Mouse (Mus musculus) forebrain, embryonic 14.5 days (tissue): ENCODE results near the gene Oasl2. TPM values are rescaled to one million over a fixed set of nuclear protein-coding genes. Genes with fewer than 3 reads are reported as not detected.
A peak's percentile ranks its signal among the peaks of the same experiment; 100 is the strongest.
"Not testable (repeated sequence)": the region's sequence is repeated elsewhere in the genome, so short reads cannot be mapped to it uniquely, and the experiment has no call there.

Experiments
- ATAC-seq: fragments of 200-750 bp; cut with Nextera tagmentation; 2 replicates; pipeline ENCODE4 v1.8.0; 2017; ENCODE audit warnings: mild to moderate bottlenecking, moderate library complexity
- DNase-seq: peaks from one replicate; pipeline ENCODE4 v3.0.0-alpha.2; 2015; ENCODE audit warnings: low spot score
- H3K27ac ChIP-seq: fragments of 300-500 bp; sonication (generic); 2 replicates; pipeline ENCODE4 v1.5.1; 2014; ENCODE audit warnings: low read depth, mild to moderate bottlenecking, control low read depth, low read length, moderate library complexity
- H3K27me3 ChIP-seq: fragments of 300-500 bp; sonication (generic); replicated peaks from 2 replicates; pipeline ENCODE4 v1.6.1; 2014; ENCODE audit warnings: low read length, control low read depth, mixed read lengths; ENCODE audit not compliant: control insufficient read depth, insufficient read depth
- H3K36me3 ChIP-seq: fragments of 300-500 bp; sonication (generic); 2 replicates; pipeline ENCODE4 v1.6.1; 2014; ENCODE audit warnings: low read length, control low read depth; ENCODE audit not compliant: control insufficient read depth, insufficient read depth
- H3K4me1 ChIP-seq: fragments of 300-500 bp; sonication (generic); 2 replicates; pipeline ENCODE4 v1.6.1; 2014; ENCODE audit warnings: antibody characterized with exemption, low read length, control low read depth; ENCODE audit not compliant: control insufficient read depth, insufficient read depth
- H3K4me2 ChIP-seq: fragments of 300-500 bp; sonication (generic); 2 replicates; pipeline ENCODE4 v1.6.1; 2014; ENCODE audit warnings: mild to moderate bottlenecking, control low read depth, low read length
- H3K4me3 ChIP-seq: fragments of 300-500 bp; sonication (generic); 2 replicates; pipeline ENCODE4 v1.5.1; 2014; ENCODE audit warnings: low read depth, low read length, control low read depth
- H3K9ac ChIP-seq: fragments of 300-500 bp; sonication (generic); 2 replicates; pipeline ENCODE4 v1.6.1; 2014; ENCODE audit warnings: mild to moderate bottlenecking, low read length, control low read depth, moderate library complexity
- H3K9me3 ChIP-seq: fragments of 300-500 bp; sonication (generic); replicated peaks from 2 replicates; pipeline ENCODE4 v1.6.1; 2016; ENCODE audit warnings: low read length, control low read depth, mixed read lengths; ENCODE audit not compliant: control insufficient read depth
- WGBS: fragments of 180-500 bp; shearing (Covaris S2); extraction: QIAGEN DNeasy Blood & Tissue Kit; methylation state at CpG from one replicate; pipeline ENCODE4 v1.1.7; 2014; 5-methylcytosine and 5-hydroxymethylcytosine counted together
- polyA plus RNA-seq: library from polyadenylated mRNA; unstranded; fragments of >200 nt; fragmentation: Nextera tagmentation; extraction: Ambion mirVana; gene quantifications from 2 replicates; pipeline ENCODE4 v1.2.1, GENCODE M21; 2014

The Oasl2 gene
- polyA plus RNA-seq, 1 experiment from 2014 or later, result 2.3 TPM

GRCm38 (mm10) chr5:114902413-114902812 is 5.7 kb downstream of the Oasl2 start:
- no peak overlapping the region for H3K27ac ChIP-seq
- WGBS, result 23% methylated on average over 1 of the region's 1 CpGs
- H3K4me1 ChIP-seq, result no peaks in the 10 kb centered on the region
- ATAC-seq, result no peak
- peak; percentile 47 for DNase-seq
- no peak overlapping the region for H3K4me3 ChIP-seq
- no peaks in the 10 kb centered on the region for H3K36me3 ChIP-seq
- H3K9ac ChIP-seq, result no peak overlapping the region
- H3K27me3 ChIP-seq, result no peaks in the 10 kb centered on the region
- H3K4me2 ChIP-seq, result no peak overlapping the region
- H3K9me3 ChIP-seq, result no peaks in the 10 kb centered on the region

- Histone ChIP-seq H3K27ac (no peak overlapping the region), H3K27me3 (no peaks in the 10 kb centered on the region), H3K36me3 (no peaks in the 10 kb centered on the region), H3K9ac (no peak overlapping the region), H3K4me2 (no peak overlapping the region), H3K4me1 (no peaks in the 10 kb centered on the region), H3K9me3 (no peaks in the 10 kb centered on the region), H3K4me3 (no peak overlapping the region)
- ATAC-seq, result no peak
- 51% methylated on average over 13 of the region's 13 CpGs for WGBS
- DNase-seq, result no peak
Observed at GRCm38 (mm10) chr5:114908598-114909305, 12.0 kb downstream of the Oasl2 start.

- no peaks in the 10 kb centered on the region for H3K36me3 ChIP-seq
- H3K9ac ChIP-seq, result no peak overlapping the region
- no peaks in the 10 kb centered on the region for H3K9me3 ChIP-seq
- no peak overlapping the region for H3K4me3 ChIP-seq
- DNase-seq, result no peak
- no peaks in the 10 kb centered on the region for H3K27me3 ChIP-seq
- H3K4me2 ChIP-seq, result no peak overlapping the region
- H3K4me1 ChIP-seq, result no peaks in the 10 kb centered on the region
- ATAC-seq, result no peak
- WGBS, result 68% methylated on average over 4 of the region's 4 CpGs
- H3K27ac ChIP-seq, result no peak overlapping the region
Observed at GRCm38 (mm10) chr5:114913686-114914085, 16.9 kb downstream of the Oasl2 start.

- 83% methylated on average over 8 of the region's 8 CpGs for WGBS
- H3K4me2 ChIP-seq, result no peak overlapping the region
- H3K9me3 ChIP-seq, result no peaks in the 10 kb centered on the region
- no peak for ATAC-seq
- no peak overlapping the region for H3K9ac ChIP-seq
- no peak overlapping the region for H3K27ac ChIP-seq
- no peak overlapping the region for H3K4me3 ChIP-seq
- no peak for DNase-seq
- H3K27me3 ChIP-seq, result no peaks in the 10 kb centered on the region
- H3K36me3 ChIP-seq, result no peaks in the 10 kb centered on the region
- H3K4me1 ChIP-seq, result no peaks in the 10 kb centered on the region
Observed at GRCm38 (mm10) chr5:114914855-114915254, 18.1 kb downstream of the Oasl2 start.

- H3K27me3 ChIP-seq, result no peaks in the 10 kb centered on the region
- H3K27ac ChIP-seq, result no peak overlapping the region
- H3K4me2 ChIP-seq, result no peak overlapping the region
- DNase-seq (no peak), ATAC-seq (no peak)
- WGBS, result 71% methylated on average over 5 of the region's 5 CpGs
- no peaks in the 10 kb centered on the region for H3K36me3 ChIP-seq
- no peaks in the 10 kb centered on the region for H3K4me1 ChIP-seq
- no peak overlapping the region for H3K4me3 ChIP-seq
- no peaks in the 10 kb centered on the region for H3K9me3 ChIP-seq
- H3K9ac ChIP-seq, result no peak overlapping the region
Observed at GRCm38 (mm10) chr5:114915854-114916253, 19.1 kb downstream of the Oasl2 start.

GRCm38 (mm10) chr5:114916777-114917176 is 20.0 kb downstream of the Oasl2 start:
- Histone ChIP-seq H3K36me3 (no peaks in the 10 kb centered on the region), H3K4me1 (no peaks in the 10 kb centered on the region), H3K9me3 (no peaks in the 10 kb centered on the region), H3K27ac (no peak overlapping the region), H3K9ac (no peak overlapping the region), H3K27me3 (no peaks in the 10 kb centered on the region), H3K4me2 (no peak overlapping the region), H3K4me3 (no peak overlapping the region)
- ATAC-seq, result no peak
- DNase-seq, result no peak
- 76% methylated on average over 4 of the region's 4 CpGs for WGBS

- H3K36me3 ChIP-seq, H3K4me1 ChIP-seq, H3K4me3 ChIP-seq, ATAC-seq, H3K9ac ChIP-seq, H3K27me3 ChIP-seq, H3K4me2 ChIP-seq, H3K9me3 ChIP-seq, DNase-seq, H3K27ac ChIP-seq: not testable (repeated sequence)
- 93% methylated on average over 5 of the region's 5 CpGs for WGBS
Observed at GRCm38 (mm10) chr5:114917357-114917756, 20.6 kb downstream of the Oasl2 start.

GRCm38 (mm10) chr5:114921551-114922365 is 25.0 kb downstream of the Oasl2 start:
- no peaks in the 10 kb centered on the region for H3K4me1 ChIP-seq
- no peak overlapping the region for H3K4me2 ChIP-seq
- 73% methylated on average over 19 of the region's 19 CpGs for WGBS
- no peak for ATAC-seq
- DNase-seq, result no peak
- H3K4me3 ChIP-seq, result no peak overlapping the region
- no peaks in the 10 kb centered on the region for H3K36me3 ChIP-seq
- no peak overlapping the region for H3K27ac ChIP-seq
- no peak overlapping the region for H3K9ac ChIP-seq
- H3K27me3 ChIP-seq, result no peaks in the 10 kb centered on the region
- peaks cover 3% of the 10 kb centered on the region; the same call in 1 of the 2 replicates for H3K9me3 ChIP-seq

- no peak overlapping the region for H3K9ac ChIP-seq
- DNase-seq (no peak), ATAC-seq (no peak)
- H3K4me2 ChIP-seq, result no peak overlapping the region
- peaks cover 3% of the 10 kb centered on the region; the same call in 1 of the 2 replicates for H3K9me3 ChIP-seq
- 67% methylated on average over 10 of the region's 10 CpGs for WGBS
- no peaks in the 10 kb centered on the region for H3K27me3 ChIP-seq
- H3K4me3 ChIP-seq, result no peak overlapping the region
- H3K27ac ChIP-seq, result no peak overlapping the region
- no peaks in the 10 kb centered on the region for H3K36me3 ChIP-seq
- H3K4me1 ChIP-seq, result no peaks in the 10 kb centered on the region
Observed at GRCm38 (mm10) chr5:114922366-114922731, 25.6 kb downstream of the Oasl2 start.
